Mouse (Mus musculus) heart, postnatal 0 days (tissue): ENCODE data around the gene Cnn2.

Experiments
- CTCF ChIP-seq: IDR thresholded peaks from 2 replicates; pipeline ENCODE4 v1.5.1; 2016; ENCODE audit warnings: antibody characterized with exemption, control low read depth, low read depth
- EP300 ChIP-seq: IDR thresholded peaks from 2 replicates; pipeline ENCODE4 v1.6.1; 2016; ENCODE audit warnings: antibody characterized with exemption, low read depth

DNA sequence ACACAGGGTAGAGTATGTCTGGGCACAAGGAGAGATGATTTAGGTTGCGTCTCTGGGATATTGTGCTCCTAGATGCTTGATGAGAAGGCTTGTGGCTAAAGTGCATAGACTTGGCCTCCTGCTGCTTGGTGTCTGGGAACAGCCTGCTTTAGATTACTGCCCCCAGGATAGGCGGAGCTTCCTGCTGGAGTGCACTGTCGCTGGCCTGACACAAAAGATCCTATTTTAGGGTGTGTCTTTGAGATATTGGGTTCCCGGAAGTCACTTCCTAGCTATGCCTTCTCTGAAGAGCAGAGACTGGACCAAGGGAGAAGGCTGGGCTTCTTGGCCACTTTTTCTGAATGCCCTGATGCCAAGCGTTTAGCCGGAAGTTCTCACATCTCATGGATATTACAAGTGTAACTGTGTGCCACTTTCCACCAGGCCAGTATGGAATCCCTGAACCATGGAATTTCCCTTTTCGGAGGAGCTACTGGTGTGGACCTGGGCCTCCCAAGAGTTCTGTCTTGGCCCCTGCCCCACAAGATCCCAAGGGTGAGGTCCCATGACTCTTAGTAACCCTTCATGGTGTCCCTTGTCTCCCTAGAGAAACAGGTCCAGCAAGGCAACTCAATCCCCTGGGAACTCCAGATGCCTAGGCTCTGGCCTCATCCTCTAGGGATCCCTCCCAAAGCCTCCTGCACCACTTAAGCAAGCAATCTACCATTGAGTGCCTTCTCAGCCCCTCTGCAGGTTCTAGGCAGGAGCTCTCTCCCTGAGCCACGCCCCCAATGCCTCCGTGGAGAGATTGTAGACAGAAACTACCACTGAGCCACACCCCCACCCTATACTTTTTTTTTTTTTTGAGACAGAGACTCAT, 15.2 kb downstream of the Cnn2 start:
- TF ChIP-seq CTCF (no peak), EP300 (no peak)
